Mouse (Mus musculus): ENCODE data around the gene Narf.

Narf gene

GRCm38 (mm10) chr11:121236564-121237344, at the start of gene Narf:
Narf (plus strand) TSS chr11:121237253.
- DNase-seq (ENCODE audit: low spot score): peak; percentile 93

GRCm38 (mm10) chr11:121189681-121190080, 47.4 kb upstream of the Narf start:
- no peak for DNase-seq (ENCODE audit: low spot score)

GRCm38 (mm10) chr11:121192742-121193141, 44.3 kb upstream of the Narf start:
- DNase-seq (ENCODE audit: low spot score): no peak

DNA sequence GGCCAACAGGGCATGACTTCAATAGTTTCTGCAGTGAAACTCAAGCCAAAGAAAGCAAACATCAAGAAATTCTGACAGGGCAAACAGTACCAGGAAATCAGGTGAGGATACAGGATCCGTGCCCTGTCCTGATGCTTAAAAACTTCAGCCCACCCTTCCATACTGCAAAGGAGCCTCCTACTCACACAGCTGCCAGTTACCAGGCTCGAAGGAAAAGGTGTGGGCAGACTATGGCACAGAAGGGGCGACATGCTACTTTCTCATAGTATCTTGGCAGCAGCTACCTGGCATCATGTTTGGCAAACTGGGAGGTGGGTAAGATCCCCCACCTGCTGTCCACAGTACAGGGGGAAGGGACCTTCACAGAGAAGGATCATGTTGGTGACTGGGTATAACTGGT, 43.6 kb upstream of the Narf start:
- no peak for DNase-seq (ENCODE audit: low spot score)

- DNase-seq (ENCODE audit: low spot score): no peak
Observed at GRCm38 (mm10) chr11:121198622-121199021, 38.4 kb upstream of the Narf start.

DNA sequence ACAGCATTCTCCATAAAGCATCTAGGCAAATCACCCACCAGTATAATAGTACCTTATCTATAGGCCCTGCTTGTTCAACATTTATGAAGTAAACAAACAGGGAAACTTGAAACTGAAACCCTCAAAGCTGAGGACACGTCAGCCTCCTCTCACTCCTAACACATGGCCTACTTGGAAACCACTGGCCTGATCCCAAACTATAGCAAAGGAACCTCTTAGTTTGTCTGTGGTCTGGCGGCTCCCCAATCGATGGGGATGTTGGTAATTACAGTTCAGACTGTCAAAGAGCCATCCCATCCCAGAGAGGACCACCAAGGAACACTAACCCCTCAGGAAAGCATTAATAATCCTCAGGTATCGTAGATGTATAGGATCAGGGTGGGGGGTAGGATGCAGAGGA, 37.2 kb upstream of the Narf start:
- no peak for DNase-seq (ENCODE audit: low spot score)

GRCm38 (mm10) chr11:121200781-121201180, 36.3 kb upstream of the Narf start:
- DNase-seq (ENCODE audit: low spot score): no peak

- no peak for DNase-seq (ENCODE audit: low spot score)
Observed at GRCm38 (mm10) chr11:121201436-121202198, 35.4 kb upstream of the Narf start.

DNA sequence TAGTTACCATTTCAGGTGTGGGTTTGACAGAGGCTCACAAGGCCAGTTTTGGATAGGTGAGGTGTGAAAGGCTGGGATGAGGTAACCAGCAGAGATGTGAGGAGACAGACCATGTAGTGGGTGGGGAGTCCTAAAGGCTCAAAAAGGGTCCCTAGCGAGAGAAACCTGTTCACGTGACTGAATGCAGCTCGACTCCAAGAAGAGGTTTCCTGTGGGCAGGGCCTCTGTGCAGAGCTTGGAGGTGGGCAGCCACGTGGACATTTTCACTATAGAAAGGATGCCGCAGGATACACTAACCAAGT, 33.2 kb upstream of the Narf start:
- no peak for DNase-seq (ENCODE audit: low spot score)

DNA sequence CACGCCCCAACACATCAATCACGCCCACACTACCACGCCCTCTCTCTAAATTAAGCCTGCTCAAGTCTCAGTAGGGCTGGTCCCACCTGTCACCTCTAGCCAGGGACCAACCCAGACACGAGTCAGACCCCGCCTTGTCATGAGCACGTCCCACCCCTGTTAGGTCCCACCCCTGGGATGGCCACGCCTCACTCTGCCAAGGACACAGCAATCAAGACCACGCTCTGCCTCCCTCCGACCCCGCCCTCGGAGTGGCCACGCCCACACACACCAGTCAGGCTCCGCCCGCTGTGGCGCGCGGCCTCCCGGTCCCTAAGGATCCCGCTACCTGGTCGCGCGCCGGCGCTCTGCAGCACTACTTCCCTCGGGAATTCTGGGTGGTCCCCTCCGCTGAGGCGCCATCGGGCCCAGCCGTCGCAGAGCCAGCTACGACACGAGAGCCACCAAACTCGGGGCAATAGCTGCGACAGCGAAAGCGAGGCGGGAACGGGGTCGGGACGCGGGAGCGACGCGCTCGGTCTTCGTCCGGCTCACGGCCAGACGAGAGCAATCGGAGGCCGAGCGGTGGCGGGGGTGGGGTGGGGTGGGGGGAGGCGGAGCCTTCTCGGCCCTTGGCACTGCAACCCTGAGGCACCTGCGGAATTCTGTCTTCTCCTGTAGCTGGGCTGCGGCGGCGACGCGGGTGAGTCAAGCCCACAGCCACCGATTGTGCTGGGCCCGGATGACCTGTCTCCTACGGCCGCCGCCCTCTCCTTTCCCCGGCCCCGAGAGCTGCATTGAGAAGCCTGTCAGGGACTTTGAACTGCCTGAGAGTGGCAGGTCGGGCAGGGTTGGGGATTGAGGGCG, 32.7 kb upstream of the Narf start, which contains the start of the genes Hexdc and Ogfod3:
Gene Hexdc, plus strand, starts transcription at position 273 of the 846 bp plus-strand sequence.
Gene Ogfod3, minus strand, starts transcription at position 551 of the 846 bp plus-strand sequence.
- DNase-seq (ENCODE audit: low spot score): peak; percentile 94

- DNase-seq (ENCODE audit: low spot score): no peak
Observed at GRCm38 (mm10) chr11:121216831-121217230, 20.2 kb upstream of the Narf start.

DNA sequence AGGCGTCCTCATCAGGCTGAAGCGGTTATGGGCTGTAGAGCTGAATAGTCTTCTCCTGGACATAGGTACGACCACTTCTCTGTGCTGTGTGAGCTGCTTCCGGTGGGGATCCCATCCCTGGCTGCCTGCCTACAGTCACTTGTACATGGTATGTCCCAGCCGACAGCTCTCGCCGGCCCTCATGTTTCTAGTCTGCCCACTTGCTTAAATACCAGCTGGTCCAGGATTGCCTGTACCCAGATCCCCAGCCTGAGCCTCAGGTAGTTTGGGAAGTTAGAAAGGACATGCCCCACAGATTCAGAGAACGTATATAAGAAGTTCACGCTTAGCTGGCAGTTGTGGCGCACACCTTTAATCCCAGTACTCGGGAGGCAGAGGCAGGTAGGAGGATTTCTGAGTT, 17.3 kb upstream of the Narf start:
- DNase-seq (ENCODE audit: low spot score): no peak

GRCm38 (mm10) chr11:121220771-121221170, 16.3 kb upstream of the Narf start:
- no peak for DNase-seq (ENCODE audit: low spot score)

- no peak for DNase-seq (ENCODE audit: low spot score)
Observed at GRCm38 (mm10) chr11:121221321-121222010, 15.6 kb upstream of the Narf start.

DNA sequence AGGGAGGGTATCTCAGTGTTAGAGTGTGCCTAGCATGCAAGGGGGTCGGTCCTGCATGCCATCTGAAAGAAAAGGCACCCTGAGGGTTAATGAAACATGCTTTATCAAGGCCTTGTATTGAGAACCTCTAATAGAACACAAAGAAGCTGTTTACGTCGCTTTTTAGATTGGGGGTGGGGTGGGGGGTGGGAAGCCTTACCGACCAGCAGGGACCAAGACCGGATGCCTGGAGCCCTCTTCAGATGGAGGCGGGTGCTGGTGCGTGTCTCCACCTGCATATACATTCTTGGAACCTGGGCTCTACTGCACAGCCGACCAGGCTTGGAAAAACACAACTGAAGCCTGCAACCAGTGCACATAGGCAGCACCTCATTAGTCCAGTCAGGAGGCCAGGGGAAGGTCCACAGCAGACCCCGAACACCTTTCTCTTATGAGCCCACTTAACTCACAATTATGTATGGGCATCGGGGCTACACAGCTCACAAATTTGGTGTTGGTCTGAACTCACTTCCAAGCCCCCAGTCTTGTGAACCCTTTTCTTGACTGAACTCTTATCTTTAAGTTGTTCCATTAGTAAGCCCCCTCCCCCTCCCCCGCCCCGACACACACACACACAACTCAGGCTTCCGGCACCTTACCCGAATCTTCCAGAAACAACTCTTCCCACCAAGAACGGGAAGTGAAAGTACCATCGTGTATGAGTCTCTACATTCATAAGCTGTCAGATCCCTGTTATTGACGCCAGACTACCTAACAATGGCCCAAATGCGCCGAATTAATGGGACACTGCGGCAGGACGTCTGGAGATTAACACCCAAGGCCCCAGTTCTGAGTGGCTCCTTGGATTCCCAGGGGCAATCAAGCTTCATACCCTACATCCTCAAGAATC, 8.7 kb upstream of the Narf start:
- DNase-seq (ENCODE audit: low spot score): no peak

GRCm38 (mm10) chr11:121229018-121229439, 8.0 kb upstream of the Narf start, which contains the start of gene Cybc1:
Cybc1 (minus strand) TSS chr11:121229322.
- peak; percentile 63 for DNase-seq (ENCODE audit: low spot score)

DNA sequence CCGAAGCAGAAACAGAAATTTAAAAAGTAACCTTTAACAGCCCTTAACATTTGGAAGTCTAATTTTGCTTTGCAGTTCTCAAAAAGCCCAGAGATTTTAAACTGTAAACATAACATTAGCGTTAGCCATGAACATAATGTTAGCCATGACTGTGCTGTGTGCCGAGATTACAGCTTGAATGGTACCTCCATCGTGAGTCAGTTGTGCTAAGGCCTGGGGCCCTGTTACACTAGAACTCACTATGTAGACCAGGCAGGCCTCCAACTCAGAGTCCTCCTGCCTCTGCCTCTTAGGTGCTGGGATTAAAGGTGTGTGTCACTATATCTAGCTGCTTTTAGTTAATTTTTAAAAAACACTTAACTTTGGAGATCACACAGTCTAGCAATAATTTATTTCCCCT, 5.9 kb upstream of the Narf start:
- no peak for DNase-seq (ENCODE audit: low spot score)

- DNase-seq (ENCODE audit: low spot score): no peak
Observed at GRCm38 (mm10) chr11:121231628-121232291, 5.3 kb upstream of the Narf start.

GRCm38 (mm10) chr11:121232706-121233105, 4.3 kb upstream of the Narf start:
- DNase-seq (ENCODE audit: low spot score): no peak

All from urinary bladder, postnatal 25 days (tissue).